ENCODE assay signal across 8 mouse cellular contexts in the genomic region with DNA sequence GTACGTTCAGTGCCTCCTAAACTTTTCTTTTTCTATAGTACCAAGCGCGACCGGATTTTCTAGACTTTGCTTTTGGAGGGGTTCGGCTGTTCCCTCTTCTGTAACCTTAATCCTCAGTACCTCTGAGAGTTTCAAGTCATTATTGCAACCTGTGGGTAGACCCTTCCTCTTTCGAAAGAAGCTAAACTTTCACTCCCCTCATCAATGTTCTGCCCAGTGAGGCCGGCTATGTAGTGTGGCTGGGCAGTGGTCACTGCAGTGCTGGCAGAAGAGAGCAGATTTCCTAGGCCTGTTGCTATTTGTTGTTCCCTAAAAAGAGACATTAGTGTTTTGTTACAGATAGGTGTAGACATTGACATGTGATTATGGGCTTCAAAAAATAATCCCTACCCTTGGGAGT. TPM values are rescaled to one million over a fixed set of nuclear protein-coding genes. Genes with fewer than 3 reads are reported as not detected.
DNase-seq lines count a peak whose midpoint lies in the region; ATAC-seq and TF ChIP-seq lines count a peak whose summit lies in the region.

No protein-coding gene starts in this region.

- 64% methylated on average over 7 of the region's 7 CpGs for WGBS in liver, embryonic 11.5 days
- 63% methylated on average over 7 of the region's 7 CpGs for WGBS in embryonic facial prominence, embryonic 14.5 days
- WGBS in intestine, embryonic 14.5 days = 60% methylated on average over 7 of the region's 7 CpGs
- 65% methylated on average over 7 of the region's 7 CpGs for WGBS in olfactory bulb, adult 2 months

- H3K4me2 ChIP-seq in liver, embryonic 11.5 days = peak overlapping the region; percentile 95; the same call in 1 of the 2 replicates
- peak overlapping the region; percentile 87; the same call in 1 of the 2 replicates for H3K4me2 ChIP-seq in embryonic facial prominence, embryonic 14.5 days (ENCODE audit: low read depth, low read length)
- H3K4me2 ChIP-seq in intestine, embryonic 14.5 days (ENCODE audit: low read length) = peak overlapping the region; percentile 81

- H3K4me3 ChIP-seq in liver, embryonic 11.5 days (ENCODE audit: low read depth, low read length) = peak overlapping the region; percentile 66; the same call in 1 of the 2 replicates
- peak overlapping the region; percentile 59 for H3K4me3 ChIP-seq in embryonic facial prominence, embryonic 14.5 days (ENCODE audit: low read depth, low read length)
- peak overlapping the region; percentile 55 for H3K4me3 ChIP-seq in intestine, embryonic 14.5 days (ENCODE audit: low read depth, low read length)
- H3K4me3 ChIP-seq in olfactory bulb, adult 2 months (ENCODE audit: insufficient read depth, low read depth, low read length) = 0 out of 2 replicates have a peak overlapping the region, but pooled peaks have one; percentile 6

- H3K4me1 ChIP-seq in liver, embryonic 11.5 days (replicated peaks; ENCODE audit: control insufficient read depth, insufficient read depth, low read length) = no peaks in the 10 kb centered on the region
- H3K4me1 ChIP-seq in embryonic facial prominence, embryonic 14.5 days (ENCODE audit: control insufficient read depth, insufficient read depth, low read length) = no peaks in the 10 kb centered on the region
- no peaks in the 10 kb centered on the region for H3K4me1 ChIP-seq in intestine, embryonic 14.5 days (replicated peaks; ENCODE audit: control insufficient read depth, insufficient read depth, low read length)
- H3K4me1 ChIP-seq in olfactory bulb, adult 2 months (ENCODE audit: control insufficient read depth, insufficient read depth, low read length) = peaks cover 5% of the 10 kb centered on the region; the same call in 1 of the 2 replicates

- H3K9me3 ChIP-seq in liver, embryonic 11.5 days (ENCODE audit: control insufficient read depth, low read length) = no peaks in the 10 kb centered on the region
- no peaks in the 10 kb centered on the region for H3K9me3 ChIP-seq in embryonic facial prominence, embryonic 14.5 days (ENCODE audit: control insufficient read depth, low read length)
- H3K9me3 ChIP-seq in intestine, embryonic 14.5 days (ENCODE audit: control insufficient read depth, low read length) = no peaks in the 10 kb centered on the region

- H3K9ac ChIP-seq in liver, embryonic 11.5 days (ENCODE audit: low read depth, low read length) = no peak overlapping the region
- no peak overlapping the region for H3K9ac ChIP-seq in embryonic facial prominence, embryonic 14.5 days (ENCODE audit: low read depth, low read length)
- no peak overlapping the region for H3K9ac ChIP-seq in intestine, embryonic 14.5 days (ENCODE audit: low read length)

- no peak overlapping the region for H3K27ac ChIP-seq in liver, embryonic 11.5 days (ENCODE audit: low read depth, low read length)
- no peak overlapping the region for H3K27ac ChIP-seq in embryonic facial prominence, embryonic 14.5 days (replicated peaks; ENCODE audit: low read depth, low read length)
- no peak overlapping the region for H3K27ac ChIP-seq in intestine, embryonic 14.5 days (ENCODE audit: low read depth)
- no peak overlapping the region for H3K27ac ChIP-seq in olfactory bulb, adult 2 months (ENCODE audit: insufficient read depth, low read depth, low read length)

- no peak for DNase-seq in liver, embryonic 11.5 days (ENCODE audit: low spot score)
- DNase-seq in liver = no peak
- no peak for DNase-seq in embryonic facial prominence, embryonic 14.5 days (ENCODE audit: low spot score)
- DNase-seq in intestine, embryonic 14.5 days (ENCODE audit: low spot score) = no peak
- DNase-seq in left cerebral cortex, postnatal 10 days (ENCODE audit: extremely low spot score in 1 of 2, low spot score in 2 of 2) = no peak
- DNase-seq in spleen, postnatal 14 days (ENCODE audit: low spot score in 2 of 2) = no peak
- no peak for DNase-seq in kidney, adult 18-20 months

- TF ChIP-seq POLR2A in olfactory bulb, adult 2 months (IDR thresholded peaks at IDR 0.05; ENCODE audit: insufficient read depth, low read depth, low read length) = no peak

- ATAC-seq in liver, embryonic 11.5 days (replicated peaks; ENCODE audit: low FRiP score) = no peak
- ATAC-seq in embryonic facial prominence, embryonic 14.5 days (ENCODE audit: low read depth) = no peak
- ATAC-seq in intestine, embryonic 14.5 days (replicated peaks; ENCODE audit: low FRiP score, low TSS enrichment, low read depth) = no peak

- no peaks in the 10 kb centered on the region for H3K27me3 ChIP-seq in liver, embryonic 11.5 days (replicated peaks; ENCODE audit: control insufficient read depth, insufficient read depth, low read length)
- peaks cover 3% of the 10 kb centered on the region; the same call in 1 of the 2 replicates for H3K27me3 ChIP-seq in embryonic facial prominence, embryonic 14.5 days (replicated peaks; ENCODE audit: control insufficient read depth, insufficient read depth, low read length)
- H3K27me3 ChIP-seq in intestine, embryonic 14.5 days (replicated peaks; ENCODE audit: control insufficient read depth, insufficient read depth, low read length) = no peaks in the 10 kb centered on the region; the same call in 1 of the 2 replicates

- no peak for TF ChIP-seq CTCF in olfactory bulb, adult 2 months (IDR thresholded peaks at IDR 0.05; ENCODE audit: insufficient read depth, low read depth, low read length)

- intact Hi-C loops in left cerebral cortex, postnatal 10 days (cut with DNase I) = no loop called here

- H3K36me3 ChIP-seq in liver, embryonic 11.5 days (ENCODE audit: control insufficient read depth, insufficient read depth, low read length) = no peaks in the 10 kb centered on the region
- H3K36me3 ChIP-seq in embryonic facial prominence, embryonic 14.5 days (ENCODE audit: control insufficient read depth, insufficient read depth, low read length) = no peaks in the 10 kb centered on the region
- H3K36me3 ChIP-seq in intestine, embryonic 14.5 days (ENCODE audit: control insufficient read depth, insufficient read depth, low read length) = no peaks in the 10 kb centered on the region

RNA-seq across cellular contexts. Expression of gene Gca, which starts 0.8 kb away (rescaled TPM):
- polyA plus RNA-seq in liver, embryonic 11.5 days (2014; fragmentation: Nextera tagmentation; extraction: Ambion mirVana) = 2.6 and 3.1 TPM in 2 replicates
- 2.1 and 3.2 TPM in 2 replicates for polyA plus RNA-seq in embryonic facial prominence, embryonic 14.5 days (2014; fragmentation: Nextera tagmentation; extraction: Ambion mirVana)
- 8.8 and 12.2 TPM in 2 replicates for polyA plus RNA-seq in intestine, embryonic 14.5 days (2014; fragmentation: Nextera tagmentation; extraction: Ambion mirVana)
- polyA plus RNA-seq in olfactory bulb, adult 2 months (2012; ENCODE audit: insufficient read depth, insufficient read length, low replicate concordance, missing spikeins) = not detected in 2 replicates
- 1 to 10 TPM; 8.9 to 9.9 TPM for total RNA-seq in left cerebral cortex, postnatal 10 days (2021)

RNA-seq across cellular contexts. Expression of gene Ifih1, which starts 18.8 kb away (rescaled TPM):
- 2.9 and 3.9 TPM in 2 replicates for polyA plus RNA-seq in liver, embryonic 11.5 days (2014; fragmentation: Nextera tagmentation; extraction: Ambion mirVana)
- 2.9 and 3.4 TPM in 2 replicates for polyA plus RNA-seq in embryonic facial prominence, embryonic 14.5 days (2014; fragmentation: Nextera tagmentation; extraction: Ambion mirVana)
- 5.5 and 6.9 TPM in 2 replicates for polyA plus RNA-seq in intestine, embryonic 14.5 days (2014; fragmentation: Nextera tagmentation; extraction: Ambion mirVana)
- not detected in 2 replicates for polyA plus RNA-seq in olfactory bulb, adult 2 months (2012; ENCODE audit: insufficient read depth, insufficient read length, low replicate concordance, missing spikeins)
- 1 to 10 TPM; 3.1 to 3.5 TPM for total RNA-seq in left cerebral cortex, postnatal 10 days (2021)

Comparison
In these comparisons a context has a peak if more than half of its experiments do, and no peak if none do; other contexts are left out.
1. H3K4me3 ChIP-seq: peak in every context shown above with its lines; median percentile 66 in liver, embryonic 11.5 days; 59 in embryonic facial prominence, embryonic 14.5 days; 55 in intestine, embryonic 14.5 days; 6 in olfactory bulb, adult 2 months.